Mouse (Mus musculus): Measurements from ENCODE around the gene Srebf2.

The Srebf2 gene

GRCm38 (mm10) chr15:82209295-82210050 lies 62.5 kb downstream of the Srebf2 start:
- no peak for DNase-seq

GRCm38 (mm10) chr15:82210801-82211200 lies 63.8 kb downstream of the Srebf2 start:
- no peak for DNase-seq

- DNase-seq: no peak
Observed at GRCm38 (mm10) chr15:82211281-82211680, 64.3 kb downstream of the Srebf2 start.

- DNase-seq: peak; percentile 17
Observed at GRCm38 (mm10) chr15:82211911-82212751, 65.2 kb downstream of the Srebf2 start.

GRCm38 (mm10) chr15:82212752-82213063 lies 65.7 kb downstream of the Srebf2 start, which contains the start of gene Shisa8:
Gene Shisa8 (minus strand): TSS chr15:82212815.
- DNase-seq: no peak

GRCm38 (mm10) chr15:82213222-82213621 lies 66.2 kb downstream of the Srebf2 start:
- no peak for DNase-seq

GRCm38 (mm10) chr15:82215332-82216046 lies 68.5 kb downstream of the Srebf2 start:
- no peak for DNase-seq

GRCm38 (mm10) chr15:82216142-82216827 lies 69.3 kb downstream of the Srebf2 start:
- no peak for DNase-seq

GRCm38 (mm10) chr15:82217039-82217438 lies 70.1 kb downstream of the Srebf2 start:
- no peak for DNase-seq

- no peak for DNase-seq
Observed at GRCm38 (mm10) chr15:82217980-82218379, 71.0 kb downstream of the Srebf2 start.

GRCm38 (mm10) chr15:82218778-82219666 lies 72.0 kb downstream of the Srebf2 start:
- no peak for DNase-seq

GRCm38 (mm10) chr15:82220003-82220675 lies 73.2 kb downstream of the Srebf2 start:
- DNase-seq: no peak

- no peak for DNase-seq
Observed at GRCm38 (mm10) chr15:82221104-82221860, 74.3 kb downstream of the Srebf2 start.

- DNase-seq: no peak
Observed at GRCm38 (mm10) chr15:82223251-82223650, 76.3 kb downstream of the Srebf2 start.

- no peak for DNase-seq
Observed at GRCm38 (mm10) chr15:82223657-82224601, 76.9 kb downstream of the Srebf2 start, which contains the start of gene Tnfrsf13c. Gene Tnfrsf13c (minus strand): TSS chr15:82224369.

- DNase-seq: no peak
Observed at GRCm38 (mm10) chr15:82224602-82225215, 77.7 kb downstream of the Srebf2 start.

- DNase-seq: no peak
Observed at GRCm38 (mm10) chr15:82225769-82226168, 78.8 kb downstream of the Srebf2 start.

GRCm38 (mm10) chr15:82229542-82230045 lies 82.6 kb downstream of the Srebf2 start:
- DNase-seq: no peak
